Mouse (Mus musculus) MEL (cell line): ENCODE results near the gene Lrrc49. TPM values are rescaled to one million over a fixed set of nuclear protein-coding genes. Genes with fewer than 3 reads are reported as not detected.

Source experiments
- DNase-seq: peaks from one replicate; pipeline ENCODE4 v3.0.0; 2011; ENCODE audit warnings: low read depth, low spot score
- H3K27ac ChIP-seq: 2 replicates; pipeline ENCODE4 v1.5.1; 2012; ENCODE audit warnings: low read depth, mild to moderate bottlenecking, control low read depth, low read length, moderate library complexity; ENCODE audit not compliant: control insufficient read depth
- H3K27me3 ChIP-seq, 2 experiments: fragments of 150-350 bp in 1 of 2; sonication (generic) in 1 of 2; 2 replicates each; pipeline ENCODE4 v1.6.1; 2012; ENCODE audit warnings: low read length in 2 of 2, mild to moderate bottlenecking in 2 of 2, improper control_type of control experiment in 1 of 2, moderate library complexity in 1 of 2; ENCODE audit not compliant: insufficient read depth in 2 of 2, control insufficient read depth in 1 of 2
- H3K36me3 ChIP-seq, 2 experiments: 2 replicates each; pipeline ENCODE4 v1.6.1; 2012 to 2014; ENCODE audit warnings: low read length in 2 of 2, improper control_type of control experiment in 1 of 2, inconsistent platforms in 1 of 2, mild to moderate bottlenecking in 1 of 2; ENCODE audit not compliant: insufficient read depth in 2 of 2, control insufficient read depth in 1 of 2
- H3K4me1 ChIP-seq, 2 experiments: fragments of 150-350 bp in 1 of 2; sonication (generic) in 1 of 2; 2 replicates each; pipeline ENCODE4 v1.6.1; 2012; ENCODE audit warnings: low read length in 2 of 2, improper control_type of control experiment in 1 of 2, mild to moderate bottlenecking in 1 of 2; ENCODE audit not compliant: insufficient read depth in 2 of 2, control insufficient read depth in 1 of 2
- H3K4me3 ChIP-seq, 2 experiments: fragments of 150-350 bp in 1 of 2; sonication (generic) in 1 of 2; 2 replicates each; pipeline ENCODE4 v1.5.1; 2012; ENCODE audit warnings: low read depth in 2 of 2, low read length in 2 of 2, mild to moderate bottlenecking in 2 of 2, moderate library complexity in 2 of 2, control low read depth in 1 of 2, improper control_type of control experiment in 1 of 2; ENCODE audit not compliant: control insufficient read depth in 1 of 2, insufficient read depth in 1 of 2
- H3K79me2 ChIP-seq: 2 replicates; pipeline ENCODE4 v1.6.1; 2012; ENCODE audit warnings: mild to moderate bottlenecking, low read length, moderate library complexity; ENCODE audit not compliant: control insufficient read depth, poor library complexity, insufficient read depth
- H3K9ac ChIP-seq: 2 replicates; pipeline ENCODE4 v1.6.1; 2012; ENCODE audit warnings: low read depth, mild to moderate bottlenecking, control low read depth, low read length, moderate library complexity; ENCODE audit not compliant: control insufficient read depth, poor library complexity, severe bottlenecking
- H3K9me3 ChIP-seq: fragments of 150-350 bp; sonication (generic); replicated peaks from 2 replicates; pipeline ENCODE4 v1.6.1; 2012; ENCODE audit warnings: mild to moderate bottlenecking, low read length, improper control_type of control experiment, moderate library complexity; ENCODE audit not compliant: insufficient read depth
- CHD1 ChIP-seq: IDR thresholded peaks from 2 replicates; pipeline ENCODE4 v1.6.1; 2012; ENCODE audit warnings: low read depth, mild to moderate bottlenecking, inconsistent platforms, low read length, improper control_type of control experiment
- ELF1 ChIP-seq: IDR thresholded peaks from 2 replicates; pipeline ENCODE4 v1.6.1; 2014; ENCODE audit warnings: low read depth, mild to moderate bottlenecking, inconsistent platforms, low read length, improper control_type of control experiment, moderate library complexity
- ETS1 ChIP-seq: IDR thresholded peaks from 2 replicates; pipeline ENCODE4 v1.6.1; 2012; ENCODE audit warnings: low read depth, mild to moderate bottlenecking, inconsistent platforms, low read length, improper control_type of control experiment, moderate library complexity
- GABPA ChIP-seq: IDR thresholded peaks from 2 replicates; pipeline ENCODE4 v1.6.1; 2012; ENCODE audit warnings: low read depth, mild to moderate bottlenecking, inconsistent platforms, low read length, improper control_type of control experiment, moderate library complexity
- JUND ChIP-seq: IDR thresholded peaks from 2 replicates; pipeline ENCODE4 v1.6.1; 2011; ENCODE audit warnings: low read depth, mild to moderate bottlenecking, improper control_type of control experiment, low read length
- KAT2A ChIP-seq: conservative IDR thresholded peaks from 2 replicates; pipeline ENCODE4 v1.6.1; 2012; ENCODE audit warnings: low read depth, low read length, improper control_type of control experiment, inconsistent platforms
- MAFK ChIP-seq: IDR thresholded peaks from 2 replicates; pipeline ENCODE4 v1.6.1; 2011; ENCODE audit warnings: low read depth, mild to moderate bottlenecking, low read length, improper control_type of control experiment, borderline replicate concordance
- MAZ ChIP-seq: IDR thresholded peaks from 2 replicates; pipeline ENCODE4 v1.6.1; 2012; ENCODE audit warnings: low read depth, mild to moderate bottlenecking, inconsistent platforms, low read length, improper control_type of control experiment
- MEF2A ChIP-seq: IDR thresholded peaks from 2 replicates; pipeline ENCODE4 v1.6.1; 2014; ENCODE audit warnings: low read depth, mild to moderate bottlenecking, inconsistent platforms, low read length, improper control_type of control experiment; ENCODE audit not compliant: poor library complexity, insufficient replicate concordance, severe bottlenecking; ENCODE audit errors: extremely low read depth
- MXI1 ChIP-seq: IDR thresholded peaks from 2 replicates; pipeline ENCODE4 v1.6.1; 2011; ENCODE audit warnings: mild to moderate bottlenecking, low read depth, low read length, improper control_type of control experiment
- MYB ChIP-seq: IDR thresholded peaks from 2 replicates; pipeline ENCODE4 v1.6.1; 2011; ENCODE audit warnings: mild to moderate bottlenecking, low read depth, low read length, improper control_type of control experiment
- POLR2A ChIP-seq, 2 experiments: IDR thresholded peaks; 2 replicates each; pipeline ENCODE4 v1.6.1; 2011 to 2012; ENCODE audit warnings: low read length in 2 of 2, mild to moderate bottlenecking in 2 of 2, control low read depth in 1 of 2, improper control_type of control experiment in 1 of 2, low read depth in 1 of 2, moderate library complexity in 1 of 2; ENCODE audit not compliant: control insufficient read depth in 1 of 2, insufficient read depth in 1 of 2, poor library complexity in 1 of 2
- POLR2AphosphoS5 ChIP-seq: IDR thresholded peaks from 2 replicates; pipeline ENCODE4 v1.6.1; 2012; ENCODE audit warnings: low read depth, borderline replicate concordance, mild to moderate bottlenecking, inconsistent platforms, low read length, moderate library complexity, mixed read lengths
- RCOR1 ChIP-seq: IDR thresholded peaks from 2 replicates; pipeline ENCODE4 v1.6.1; 2012; ENCODE audit warnings: low read depth, mild to moderate bottlenecking, inconsistent platforms, low read length, improper control_type of control experiment
- SMC3 ChIP-seq: IDR thresholded peaks from 2 replicates; pipeline ENCODE4 v1.6.1; 2011; ENCODE audit warnings: low read depth, low read length, improper control_type of control experiment
- TAL1 ChIP-seq: IDR thresholded peaks from 2 replicates; pipeline ENCODE4 v1.6.1; 2012; ENCODE audit warnings: mild to moderate bottlenecking, inconsistent platforms, low read length, moderate library complexity, mixed read lengths
- TBP ChIP-seq: IDR thresholded peaks from 2 replicates; pipeline ENCODE4 v1.8.0; 2011; ENCODE audit warnings: low read depth, low read length, improper control_type of control experiment
- USF1 ChIP-seq: IDR thresholded peaks from 2 replicates; pipeline ENCODE4 v1.6.1; 2014; ENCODE audit warnings: low read depth, mild to moderate bottlenecking, inconsistent platforms, low read length, improper control_type of control experiment, moderate library complexity
- USF2 ChIP-seq, 2 experiments: IDR thresholded peaks; 2 replicates each; pipeline ENCODE4 v1.6.1; 2011 to 2012; ENCODE audit warnings: improper control_type of control experiment in 2 of 2, low read length in 2 of 2, borderline replicate concordance in 1 of 2, inconsistent platforms in 1 of 2, low read depth in 1 of 2, mild to moderate bottlenecking in 1 of 2; ENCODE audit not compliant: insufficient read depth in 1 of 2
- ZC3H11A ChIP-seq: IDR thresholded peaks from 2 replicates; pipeline ENCODE4 v1.6.1; 2012; ENCODE audit warnings: low read depth, mild to moderate bottlenecking, inconsistent platforms, low read length, improper control_type of control experiment
- polyA plus RNA-seq, 2 experiments: library from polyadenylated mRNA; stranded (reverse) in 1 of 2; unstranded in 1 of 2; fragments of >175 nt in 1 of 2; fragments of >200 nt in 1 of 2; gene quantifications; 2 replicates each; pipeline versions ENCODE4 v1.2.1 to v1.2.4; 2012; ENCODE audit warnings: low replicate concordance in 2 of 2, low read depth in 1 of 2; ENCODE audit not compliant: insufficient read length in 2 of 2, insufficient read depth in 1 of 2, missing spikeins in 1 of 2
- total RNA-seq: library from RNA; depleted of rRNA; stranded (reverse); fragments of 300-350 nt; gene quantifications from 2 replicates; pipeline ENCODE4 v1.2.3, GENCODE M21; 2012

Gene Lrrc49
- total and polyA plus RNA-seq, 3 experiments = 2.7 to 5.5 TPM; not detected in 1

DNA sequence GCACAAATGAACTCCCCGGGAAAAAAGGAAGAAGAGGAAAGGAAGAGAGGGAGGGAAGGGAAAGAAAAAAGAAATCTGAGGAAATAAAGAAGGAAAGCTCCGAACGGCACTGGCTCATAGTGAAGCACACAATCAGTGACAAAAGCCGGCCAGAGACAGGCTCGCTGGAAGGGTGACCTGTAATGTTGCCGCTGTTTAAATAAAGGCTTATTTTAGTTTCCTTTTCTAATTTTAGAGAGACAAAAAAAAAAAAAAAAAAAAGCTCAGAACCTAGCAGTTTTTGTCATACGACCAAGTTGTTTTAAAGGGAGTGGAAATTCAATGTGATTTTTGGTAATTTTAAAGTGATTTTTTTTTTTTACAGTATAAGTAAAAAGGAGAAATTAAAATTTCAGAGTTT, 71.6 kb downstream of the Lrrc49 start:
- Histone ChIP-seq H3K4me1 (no peaks in the 10 kb centered on the region), H3K27me3 (no peaks in the 10 kb centered on the region), H3K9me3 (no peaks in the 10 kb centered on the region), H3K9ac (no peak overlapping the region), H3K79me2 (no peaks in the 10 kb centered on the region), H3K4me3 (no peak overlapping the region), H3K27ac (no peak overlapping the region), H3K36me3 (no peaks in the 10 kb centered on the region)
- no peak for TF ChIP-seq KAT2A
- no peak for TF ChIP-seq JUND
- no peak for TF ChIP-seq CHD1
- TF ChIP-seq MEF2A = no peak
- no peak for TF ChIP-seq MAFK
- DNase-seq = no peak

DNA sequence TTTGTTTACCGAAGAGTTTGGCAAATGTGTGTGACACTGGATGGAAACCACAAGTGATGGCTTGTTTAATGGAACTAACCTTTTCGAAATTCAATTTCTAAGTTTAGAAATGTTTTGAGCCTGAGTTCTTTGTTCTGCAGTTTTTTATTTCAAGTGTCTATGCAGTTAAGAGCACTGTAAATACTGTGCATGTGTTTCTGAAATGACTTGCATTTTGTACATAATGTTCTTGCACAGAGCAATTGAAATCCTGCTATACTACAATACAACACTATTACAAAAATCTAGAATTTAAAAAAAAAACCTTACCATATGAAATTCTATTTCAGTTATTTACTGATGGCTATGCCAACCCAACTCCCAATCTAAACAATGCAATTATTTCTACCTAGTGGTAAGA, 75.7 kb downstream of the Lrrc49 start:
- no peak overlapping the region for H3K4me3 ChIP-seq
- H3K27me3 ChIP-seq = no peaks in the 10 kb centered on the region
- no peaks in the 10 kb centered on the region for H3K79me2 ChIP-seq
- TF ChIP-seq MXI1 = no peak
- no peak for TF ChIP-seq USF1
- TF ChIP-seq RCOR1 = no peak
- no peak for TF ChIP-seq SMC3
- TF ChIP-seq TBP = no peak
- no peak for TF ChIP-seq JUND
- TF ChIP-seq ZC3H11A = no peak
- TF ChIP-seq KAT2A = no peak
- no peak for TF ChIP-seq MAZ
- TF ChIP-seq ELF1 = no peak
- TF ChIP-seq TAL1 = no peak
- no peak for DNase-seq
- H3K27ac ChIP-seq = no peak overlapping the region
- H3K9me3 ChIP-seq = no peaks in the 10 kb centered on the region
- H3K4me1 ChIP-seq = no peaks in the 10 kb centered on the region
- H3K9ac ChIP-seq = no peak overlapping the region
- no peaks in the 10 kb centered on the region for H3K36me3 ChIP-seq

DNA sequence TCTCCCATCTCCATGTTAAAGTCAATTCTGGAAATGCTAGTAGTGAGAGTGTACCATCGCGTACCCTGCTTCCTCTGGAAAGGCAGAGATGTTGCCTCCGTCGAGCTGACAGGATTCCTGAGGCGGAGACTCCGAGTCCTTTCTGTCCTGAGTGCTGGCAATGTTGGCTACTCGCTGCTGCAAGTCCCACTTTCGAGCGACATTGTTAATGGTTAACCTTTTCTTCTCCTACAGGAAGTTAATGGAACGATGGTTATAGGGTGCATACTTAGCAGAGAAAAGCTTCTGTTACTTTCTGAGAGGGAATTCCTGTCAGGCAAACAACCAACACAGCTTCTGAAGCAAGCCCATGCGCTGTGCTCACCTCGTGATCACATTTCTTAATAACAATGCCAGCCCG, 77.8 kb downstream of the Lrrc49 start:
- Histone ChIP-seq H3K9ac (no peak overlapping the region), H3K36me3 (no peaks in the 10 kb centered on the region), H3K27ac (no peak overlapping the region), H3K79me2 (no peaks in the 10 kb centered on the region), H3K27me3 (no peaks in the 10 kb centered on the region), H3K4me3 (no peak overlapping the region), H3K4me1 (no peaks in the 10 kb centered on the region), H3K9me3 (no peaks in the 10 kb centered on the region)
- no peak for DNase-seq
- TF ChIP-seq GABPA (no peak), TBP (no peak), SMC3 (no peak), USF2 (IDR thresholded peaks at IDR 0.05; ENCODE audit: borderline replicate concordance in 1 of 2, insufficient read depth in 1 of 2, low read depth in 1 of 2, low read length in 2 of 2) (no peak), MXI1 (no peak), POLR2A (IDR thresholded peaks at IDR 0.05; ENCODE audit: control insufficient read depth in 1 of 2, insufficient read depth in 1 of 2, low read depth in 1 of 2, low read length in 2 of 2, poor library complexity in 1 of 2) (no peak), KAT2A (no peak), USF1 (no peak), ETS1 (no peak), POLR2AphosphoS5 (no peak), RCOR1 (no peak), ZC3H11A (no peak), MYB (no peak), CHD1 (no peak)
